Mouse (Mus musculus) NIH3T3 (cell line): ENCODE measurements around the gene Gm49337.
A peak's percentile ranks its signal among the peaks of the same experiment; 100 is the strongest.

ENCODE experiments used
- DNase-seq: peaks from one replicate; pipeline ENCODE4 v3.0.0-alpha.2; 2012; ENCODE audit warnings: low read depth

The Gm49337 gene

GRCm38 (mm10) chr4:116208891-116209290, 35.7 kb downstream of the Gm49337 start:
- no peak for DNase-seq

GRCm38 (mm10) chr4:116215895-116216605, 42.9 kb downstream of the Gm49337 start:
- DNase-seq, result no peak

GRCm38 (mm10) chr4:116217046-116217445, 43.9 kb downstream of the Gm49337 start:
- DNase-seq, result peak; percentile 65

- peak; percentile 56 for DNase-seq
Measured at GRCm38 (mm10) chr4:116217661-116218060, 44.5 kb downstream of the Gm49337 start.

GRCm38 (mm10) chr4:116219056-116219455, 45.9 kb downstream of the Gm49337 start:
- DNase-seq, result no peak

- DNase-seq, result no peak
Measured at GRCm38 (mm10) chr4:116220071-116220650, 47.0 kb downstream of the Gm49337 start.

- no peak for DNase-seq
Measured at GRCm38 (mm10) chr4:116220780-116221139, 47.6 kb downstream of the Gm49337 start.

- DNase-seq, result peak; percentile 99
Measured at GRCm38 (mm10) chr4:116221140-116221851, 48.1 kb downstream of the Gm49337 start, which contains the start of gene Pik3r3. TSS of gene Pik3r3 (plus strand) at chr4:116221618.

GRCm38 (mm10) chr4:116221996-116222842, 49.0 kb downstream of the Gm49337 start:
- peak; percentile 45 for DNase-seq

- peak; percentile 22 for DNase-seq
Measured at GRCm38 (mm10) chr4:116222843-116223119, 49.6 kb downstream of the Gm49337 start.

- no peak for DNase-seq
Measured at GRCm38 (mm10) chr4:116243377-116243776, 70.2 kb downstream of the Gm49337 start.

- DNase-seq, result no peak
Measured at GRCm38 (mm10) chr4:116244240-116244639, 71.1 kb downstream of the Gm49337 start.

- peak; percentile 71 for DNase-seq
Measured at GRCm38 (mm10) chr4:116245926-116246325, 72.7 kb downstream of the Gm49337 start.

- no peak for DNase-seq
Measured at GRCm38 (mm10) chr4:116249986-116250385, 76.8 kb downstream of the Gm49337 start.

- peak; percentile 36 for DNase-seq
Measured at GRCm38 (mm10) chr4:116268220-116268619, 95.0 kb downstream of the Gm49337 start.

GRCm38 (mm10) chr4:116282211-116282610, 109.0 kb downstream of the Gm49337 start:
- peak; percentile 26 for DNase-seq

GRCm38 (mm10) chr4:116291561-116291960, 118.4 kb downstream of the Gm49337 start:
- DNase-seq, result peak; percentile 89

GRCm38 (mm10) chr4:116293296-116293695, 120.1 kb downstream of the Gm49337 start:
- DNase-seq, result no peak

- peak; percentile 97 for DNase-seq
Measured at GRCm38 (mm10) chr4:116300878-116301355, 127.7 kb downstream of the Gm49337 start.

GRCm38 (mm10) chr4:116304551-116304950, 131.4 kb downstream of the Gm49337 start:
- no peak for DNase-seq

GRCm38 (mm10) chr4:116317575-116317974, 144.4 kb downstream of the Gm49337 start:
- DNase-seq, result no peak

GRCm38 (mm10) chr4:116322127-116322526, 148.9 kb downstream of the Gm49337 start:
- no peak for DNase-seq
